26 mouse cellular contexts compared by ENCODE assay signal in genomic region chr4:117159666-117160065, GRCm38 (mm10). TPM values are rescaled to one million over a fixed set of nuclear protein-coding genes. Genes with fewer than 3 reads are reported as not detected.
DNase-seq lines count a peak whose midpoint lies in the region; ATAC-seq lines count a peak whose summit lies in the region.
"Had no signal": no experiment of that assay in that cellular context is flagged by ENCODE, and none has a peak within 500 bp of the region (broad histone marks: within the 10 kb centered on the region; RNA-seq: fewer than 3 reads in every experiment).

No protein-coding gene starts in this region.

- H3K9me3 ChIP-seq in limb, embryonic 13.5 days = no peaks in the 10 kb centered on the region
- no peaks in the 10 kb centered on the region for H3K9me3 ChIP-seq in limb, embryonic 10.5 days (replicated peaks)
- H3K9me3 ChIP-seq: embryonic facial prominence, embryonic 10.5 days; embryonic facial prominence, embryonic 12.5 days; forebrain, embryonic 13.5 days; forebrain, embryonic 15.5 days; G1E had no signal

- no peak for ATAC-seq in limb, embryonic 13.5 days (ENCODE audit: low FRiP score, low read depth)
- ATAC-seq: activated CD4-positive, CD25-positive, alpha-beta regulatory T cell, adult 4 months; CD4-positive, CD25-positive, alpha-beta regulatory T cell, adult 4 months; forebrain, embryonic 13.5 days; forebrain, embryonic 15.5 days; forebrain, postnatal 0 days; Patski had no signal

- H3K27me3 ChIP-seq in limb, embryonic 13.5 days = no peaks in the 10 kb centered on the region
- H3K27me3 ChIP-seq in limb, embryonic 10.5 days (ENCODE audit: low read depth, poor library complexity, severe bottlenecking) = no peaks in the 10 kb centered on the region
- H3K27me3 ChIP-seq: CH12.LX; embryonic facial prominence, embryonic 12.5 days; forebrain, embryonic 13.5 days; forebrain, embryonic 15.5 days; Patski had no signal

- H3K4me2 ChIP-seq in limb, embryonic 13.5 days (replicated peaks) = no peak overlapping the region
- H3K4me2 ChIP-seq: embryonic facial prominence, embryonic 12.5 days; forebrain, embryonic 13.5 days; forebrain, embryonic 15.5 days had no signal

- H3K36me3 ChIP-seq in limb, embryonic 13.5 days = peaks cover 56% of the 10 kb centered on the region
- H3K36me3 ChIP-seq in limb, embryonic 10.5 days = peaks cover 69% of the 10 kb centered on the region

- peaks cover 4% of the 10 kb centered on the region; the same call in 1 of the 2 replicates for H3K4me1 ChIP-seq in limb, embryonic 13.5 days
- H3K4me1 ChIP-seq in limb, embryonic 10.5 days = peaks cover 2% of the 10 kb centered on the region; the same call in 1 of the 2 replicates

- no peak overlapping the region for H3K27ac ChIP-seq in limb, embryonic 13.5 days
- no peak overlapping the region for H3K27ac ChIP-seq in limb, embryonic 10.5 days
- H3K27ac ChIP-seq: embryonic facial prominence, embryonic 10.5 days; embryonic facial prominence, embryonic 12.5 days; forebrain, embryonic 13.5 days; forebrain, embryonic 15.5 days had no signal

- H3K9ac ChIP-seq in limb, embryonic 13.5 days = peak overlapping the region; percentile 43; the same call in 1 of the 2 replicates
- H3K9ac ChIP-seq: embryonic facial prominence, embryonic 12.5 days; forebrain, embryonic 15.5 days; forebrain, postnatal 0 days had no signal

- intact Hi-C loops in left cerebral cortex, postnatal 14 days (cut with DNase I) = loop anchor here (5.0 kb wide), 1 partner anchor 58 kb away; no protein-coding TSS in a partner anchor
- intact Hi-C loops in gastrocnemius, postnatal 14 days (cut with DNase I; ENCODE audit: low total_unique reads) = no loop called here

- DNase-seq in limb, embryonic 10.5 days (ENCODE audit: low spot score) = no peak
- peak; percentile 53 for DNase-seq in R1 (ENCODE audit: low read depth, low spot score)
- no peak for DNase-seq in left cerebral cortex, postnatal 14 days (ENCODE audit: low spot score in 2 of 2)
- DNase-seq in gastrocnemius, postnatal 14 days = no peak
- DNase-seq: adrenal gland, adult 8-10 months; adrenal gland, postnatal 14 days; adrenal gland, postnatal 36 days; B cell, adult 2 months; cerebellum, adult 11-12 months; cerebellum, adult 2 months; cerebellum, adult 9-10 months; cerebellum, postnatal 10 days; cerebellum, postnatal 25 days; forebrain, postnatal 0 days had no signal

- H3K4me3 ChIP-seq in limb, embryonic 13.5 days = no peak overlapping the region
- H3K4me3 ChIP-seq in limb, embryonic 10.5 days = no peak overlapping the region
- H3K4me3 ChIP-seq: embryonic facial prominence, embryonic 10.5 days; embryonic facial prominence, embryonic 12.5 days; forebrain, embryonic 13.5 days; forebrain, embryonic 15.5 days had no signal

- 75% methylated on average over 10 of the region's 10 CpGs for WGBS in limb, embryonic 13.5 days
- 83% methylated on average over 10 of the region's 10 CpGs for WGBS in limb, embryonic 10.5 days

RNA-seq across cellular contexts. Expression of gene Rps8, which starts 3.6 kb away (rescaled TPM):
- polyA plus RNA-seq in limb, embryonic 13.5 days (2015; fragmentation: Nextera tagmentation; extraction: Ambion mirVana) = 885 and 930 TPM in 2 replicates
- polyA plus RNA-seq in limb, embryonic 10.5 days (2016; fragmentation: Nextera tagmentation; extraction: Ambion mirVana) = 842 and 1,039 TPM in 2 replicates
- 100 to 1,000 TPM; 448 to 449 TPM for total RNA-seq in left cerebral cortex, postnatal 14 days (2021)
- 100 to 1,000 TPM; 786 to 929 TPM for total RNA-seq in gastrocnemius, postnatal 14 days (2021)

RNA-seq across cellular contexts. Expression of gene Kif2c, which starts 22.8 kb away (rescaled TPM):
- 71.4 and 72.6 TPM in 2 replicates for polyA plus RNA-seq in limb, embryonic 13.5 days (2015; fragmentation: Nextera tagmentation; extraction: Ambion mirVana)
- 116 and 124 TPM in 2 replicates for polyA plus RNA-seq in limb, embryonic 10.5 days (2016; fragmentation: Nextera tagmentation; extraction: Ambion mirVana)
- under 1 TPM; 0.46 to 0.61 TPM for total RNA-seq in left cerebral cortex, postnatal 14 days (2021)
- total RNA-seq in gastrocnemius, postnatal 14 days (2021) = 1 to 10 TPM; 1.6 to 1.8 TPM

RNA-seq across cellular contexts. Expression of gene Plk3, which starts 25.9 kb away (rescaled TPM):
- 3.1 and 3.5 TPM in 2 replicates for polyA plus RNA-seq in limb, embryonic 13.5 days (2015; fragmentation: Nextera tagmentation; extraction: Ambion mirVana)
- polyA plus RNA-seq in limb, embryonic 10.5 days (2016; fragmentation: Nextera tagmentation; extraction: Ambion mirVana) = 2.5 and 3.5 TPM in 2 replicates
- 10 to 100 TPM; 15.6 to 16.2 TPM for total RNA-seq in left cerebral cortex, postnatal 14 days (2021)
- under 1 TPM; 0.91 to 0.96 TPM for total RNA-seq in gastrocnemius, postnatal 14 days (2021)

RNA-seq across cellular contexts. Expression of gene Tctex1d4, which starts 33.1 kb away (rescaled TPM):
- not detected in 2 replicates for polyA plus RNA-seq in limb, embryonic 13.5 days (2015; fragmentation: Nextera tagmentation; extraction: Ambion mirVana)
- not detected in 2 replicates for polyA plus RNA-seq in limb, embryonic 10.5 days (2016; fragmentation: Nextera tagmentation; extraction: Ambion mirVana)
- not detected for total RNA-seq in left cerebral cortex, postnatal 14 days (2021)
- not detected for total RNA-seq in gastrocnemius, postnatal 14 days (2021)
- total RNA-seq: adrenal gland, adult 18-20 months; adrenal gland, adult 8-10 months; adrenal gland, postnatal 14 days; adrenal gland, postnatal 36 days had no signal
- polyA plus RNA-seq: embryonic facial prominence, embryonic 10.5 days; embryonic facial prominence, embryonic 12.5 days; forebrain, embryonic 11.5 days; forebrain, embryonic 13.5 days had no signal

RNA-seq across cellular contexts. Expression of gene Btbd19, which starts 34.1 kb away (rescaled TPM):
- 5.1 and 5.2 TPM in 2 replicates for polyA plus RNA-seq in limb, embryonic 13.5 days (2015; fragmentation: Nextera tagmentation; extraction: Ambion mirVana)
- polyA plus RNA-seq in limb, embryonic 10.5 days (2016; fragmentation: Nextera tagmentation; extraction: Ambion mirVana) = 5.5 and 5.9 TPM in 2 replicates
- total RNA-seq in left cerebral cortex, postnatal 14 days (2021) = 10 to 100 TPM; 11.8 to 12.4 TPM
- total RNA-seq in gastrocnemius, postnatal 14 days (2021) = 1 to 10 TPM; 3.3 to 3.6 TPM

Comparison
In these comparisons a context has a peak if more than half of its experiments do, and no peak if none do; other contexts are left out.
1. RNA of gene Plk3, which starts 25.9 kb away (total RNA-seq): 15.6 to 16.2 TPM in left cerebral cortex, postnatal 14 days; 0.91 to 0.96 TPM in gastrocnemius, postnatal 14 days; every median in the first group is over 4 times any median in the second.